Mouse (Mus musculus): ENCODE measurements around the gene Rrbp1. TPM values are rescaled to one million over a fixed set of nuclear protein-coding genes. Genes with fewer than 3 reads are reported as not detected.

The Rrbp1 gene
- polyA plus RNA-seq (2017; shearing (Covaris generic)): 10 to 100 TPM; 29.2 to 31.5 TPM

DNA sequence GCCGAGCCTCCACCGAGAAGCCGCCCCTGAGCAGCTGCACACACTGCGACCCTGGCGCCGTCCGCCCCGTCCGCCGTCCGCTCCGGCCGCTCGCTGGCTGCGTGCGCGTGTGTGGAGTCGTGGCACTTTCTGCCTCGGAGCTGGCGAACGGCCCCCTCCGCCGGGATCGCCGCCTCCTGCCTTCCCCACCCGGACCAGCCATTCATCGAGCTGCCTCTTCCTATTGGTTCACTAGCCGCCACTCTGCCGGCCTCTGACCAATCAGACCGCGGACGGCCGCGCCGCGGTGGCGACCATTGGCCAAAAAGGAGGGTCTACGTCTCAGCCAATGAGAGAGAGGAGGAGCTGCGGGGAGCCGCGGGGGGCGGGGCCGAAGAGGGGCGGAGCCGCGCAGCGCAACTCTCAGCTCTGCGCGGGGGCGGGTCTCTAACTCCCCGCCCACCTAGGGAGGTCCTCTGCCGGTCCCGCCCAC is at the start of gene Rrbp1:
Rrbp1 (minus strand) TSS at position 184 of the 472 bp plus-strand sequence.

DNA sequence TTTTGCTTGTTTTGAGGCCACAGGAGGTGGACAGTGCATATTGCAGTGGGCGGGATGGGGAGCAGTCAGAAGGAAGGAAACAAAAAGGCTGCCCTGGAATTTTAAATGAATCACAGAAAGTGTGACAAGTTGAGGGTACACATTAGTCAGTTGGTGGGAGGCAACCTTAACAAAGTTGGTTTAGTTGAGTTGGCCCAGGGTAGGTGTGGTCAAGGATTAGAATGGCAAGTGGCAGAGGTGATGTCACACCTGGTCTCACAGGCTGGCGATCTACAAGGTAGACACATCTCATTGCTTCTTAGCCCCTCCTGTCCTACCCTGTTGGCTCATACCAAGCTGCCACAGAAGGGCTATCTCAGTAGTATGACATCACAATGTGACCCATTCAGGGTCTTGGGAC is 21.6 kb upstream of the Rrbp1 start, which contains the start of gene Banf2:
Banf2 (plus strand) TSS at position 396 of the 400 bp plus-strand sequence.

DNA sequence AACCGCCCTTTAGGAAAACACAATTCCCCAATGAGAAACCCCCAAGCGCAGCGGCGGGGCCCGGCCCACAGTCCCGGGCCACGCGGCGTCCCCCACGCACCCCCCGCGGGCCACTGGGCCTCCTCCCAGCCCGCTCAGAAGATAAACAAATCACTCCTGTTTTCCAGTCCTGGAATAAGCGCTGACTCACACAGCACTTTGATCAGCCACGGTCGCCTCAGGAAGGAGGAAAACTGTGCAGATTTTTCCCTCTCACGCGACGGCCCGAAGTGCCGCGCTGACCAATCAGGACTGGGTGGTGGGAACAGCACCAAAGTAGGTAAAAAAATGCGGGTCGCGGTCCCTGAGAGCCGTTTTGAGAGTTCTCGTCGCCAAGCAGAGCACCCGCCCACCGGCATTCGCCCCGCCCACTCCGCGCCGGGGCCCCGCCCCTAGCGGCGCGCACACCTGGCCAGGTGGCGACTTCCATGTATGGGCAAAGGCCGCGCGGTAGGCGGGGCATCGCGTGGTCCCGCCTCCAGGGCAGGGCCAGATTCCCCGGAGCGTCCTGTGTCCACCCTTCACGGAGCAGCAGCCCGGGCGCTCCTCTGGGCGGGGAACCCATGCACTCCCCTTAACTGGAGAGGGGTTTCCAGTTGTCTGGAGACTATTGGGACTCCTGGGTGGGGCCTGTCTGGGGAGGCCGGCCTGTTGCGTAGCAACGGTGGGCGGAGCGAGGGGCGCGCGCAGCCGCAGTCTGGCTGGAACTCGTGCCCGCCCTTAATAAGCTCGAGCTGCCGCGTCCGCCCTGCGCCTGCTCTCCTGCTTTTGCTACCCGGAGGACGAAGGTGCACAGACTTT is 96.1 kb downstream of the Rrbp1 start, which contains the start of gene Dstn:
Dstn (plus strand) TSS at position 561 of the 840 bp plus-strand sequence.

Other genes with a start within 250 kb of the Rrbp1 start
- gene Bfsp1, start 148.1 kb downstream of the Rrbp1 start, polyA plus RNA-seq (2017; shearing (Covaris generic)): under 1 TPM in 1 of 2 experiments, not detected in 1; 0.07 TPM
- gene Dstn, start 95.9 kb downstream of the Rrbp1 start, polyA plus RNA-seq (2017; shearing (Covaris generic)): 10 to 100 TPM; 23.8 to 29.2 TPM
- under 1 TPM in 1 of 2 experiments, not detected in 1; 0.29 TPM for gene Banf2, start 21.8 kb upstream of the Rrbp1 start, polyA plus RNA-seq (2017; shearing (Covaris generic))

All from inflammation-experienced regulatory T-cells (primary cell).